Mouse (Mus musculus) intestine, postnatal 0 days (tissue): ENCODE results near the gene Rnf207. TPM values are rescaled to one million over a fixed set of nuclear protein-coding genes. Genes with fewer than 3 reads are reported as not detected.

Experiments used
- ATAC-seq: fragments of 200-750 bp; cut with Nextera tagmentation; 2 replicates; pipeline ENCODE4 v1.8.0; 2017; ENCODE audit warnings: mild to moderate bottlenecking, moderate TSS enrichment, moderate library complexity
- H3K27ac ChIP-seq: fragments of 300-500 bp; sonication (generic); 2 replicates; pipeline ENCODE4 v1.5.1; 2014; ENCODE audit warnings: mild to moderate bottlenecking, low read depth, low read length, moderate library complexity
- H3K27me3 ChIP-seq: fragments of 300-500 bp; sonication (generic); replicated peaks from 2 replicates; pipeline ENCODE4 v1.6.1; 2014; ENCODE audit warnings: low read length, mixed read lengths; ENCODE audit not compliant: control insufficient read depth, insufficient read depth
- H3K36me3 ChIP-seq: fragments of 300-500 bp; sonication (generic); 2 replicates; pipeline ENCODE4 v1.6.1; 2014; ENCODE audit warnings: mild to moderate bottlenecking, moderate library complexity; ENCODE audit not compliant: control insufficient read depth, insufficient read depth
- H3K4me1 ChIP-seq: fragments of 300-500 bp; sonication (generic); replicated peaks from 2 replicates; pipeline ENCODE4 v1.6.1; 2014; ENCODE audit warnings: antibody characterized with exemption, low read length, mixed read lengths; ENCODE audit not compliant: control insufficient read depth, insufficient read depth
- H3K4me2 ChIP-seq: fragments of 300-500 bp; sonication (generic); replicated peaks from 2 replicates; pipeline ENCODE4 v1.6.1; 2014; ENCODE audit warnings: low read depth, mild to moderate bottlenecking, moderate library complexity
- H3K4me3 ChIP-seq: fragments of 300-500 bp; sonication (generic); 2 replicates; pipeline ENCODE4 v1.5.1; 2014; ENCODE audit warnings: low read depth, low read length
- H3K9ac ChIP-seq: fragments of 300-500 bp; sonication (generic); 2 replicates; pipeline ENCODE4 v1.6.1; 2014; ENCODE audit warnings: mild to moderate bottlenecking, low read depth, low read length
- H3K9me3 ChIP-seq: fragments of 300-500 bp; sonication (generic); 2 replicates; pipeline ENCODE4 v1.6.1; 2016; ENCODE audit warnings: mixed run types; ENCODE audit not compliant: control insufficient read depth
- CTCF ChIP-seq: sonication (generic); IDR thresholded peaks from 2 replicates; pipeline ENCODE4 v1.5.1; 2016; ENCODE audit warnings: low read depth, mild to moderate bottlenecking, control low read depth, antibody characterized with exemption, moderate library complexity
- whole genome bisulfite sequencing: fragments of 180-500 bp; shearing (Covaris S2); extraction: QIAGEN DNeasy Blood & Tissue Kit; methylation state at CpG from one replicate; pipeline ENCODE4 v1.1.7; 2014; 5-methylcytosine and 5-hydroxymethylcytosine counted together
- polyA plus RNA-seq: library from polyadenylated mRNA; unstranded; fragments of >200 nt; fragmentation: Nextera tagmentation; extraction: Ambion mirVana; gene quantifications from 2 replicates; pipeline ENCODE4 v1.2.1, GENCODE M21; 2015

Gene Rnf207
- polyA plus RNA-seq, 1 experiment from 2014 or later = 0.70 TPM

- no peak for ATAC-seq
- H3K36me3 ChIP-seq = no peaks in the 10 kb centered on the region; the same call in 1 of the 2 replicates
- H3K4me2 ChIP-seq = no peak overlapping the region
- no peaks in the 10 kb centered on the region for H3K9me3 ChIP-seq
- peaks cover 8% of the 10 kb centered on the region; the same call in 1 of the 2 replicates for H3K27me3 ChIP-seq
- WGBS = 32% methylated on average over 9 of the region's 9 CpGs
- H3K4me1 ChIP-seq = no peaks in the 10 kb centered on the region
- peak; percentile 58 for TF ChIP-seq CTCF
- no peak overlapping the region for H3K4me3 ChIP-seq
- no peak overlapping the region for H3K27ac ChIP-seq
- no peak overlapping the region for H3K9ac ChIP-seq
These were observed 46.2 kb downstream of the Rnf207 start for GRCm38 (mm10) chr4:152272449-152273049.

- 59% methylated on average over 7 of the region's 7 CpGs for WGBS
- no peak overlapping the region for H3K4me2 ChIP-seq
- H3K27me3 ChIP-seq = peaks cover 8% of the 10 kb centered on the region; the same call in 1 of the 2 replicates
- no peak for ATAC-seq
- H3K27ac ChIP-seq = no peak overlapping the region
- TF ChIP-seq CTCF = no peak
- no peak overlapping the region for H3K9ac ChIP-seq
- no peaks in the 10 kb centered on the region; the same call in 1 of the 2 replicates for H3K36me3 ChIP-seq
- H3K4me3 ChIP-seq = no peak overlapping the region
- no peaks in the 10 kb centered on the region for H3K4me1 ChIP-seq
- H3K9me3 ChIP-seq = no peaks in the 10 kb centered on the region
These were observed 46.8 kb downstream of the Rnf207 start for GRCm38 (mm10) chr4:152272006-152272405.

- H3K4me2 ChIP-seq = no peak overlapping the region
- H3K4me1 ChIP-seq = no peaks in the 10 kb centered on the region
- 94% methylated on average over 11 of the region's 11 CpGs for WGBS
- H3K27ac ChIP-seq = no peak overlapping the region
- H3K27me3 ChIP-seq = peaks cover 8% of the 10 kb centered on the region; the same call in 1 of the 2 replicates
- no peak overlapping the region for H3K9ac ChIP-seq
- H3K36me3 ChIP-seq = no peaks in the 10 kb centered on the region; the same call in 1 of the 2 replicates
- H3K4me3 ChIP-seq = no peak overlapping the region
- no peak for ATAC-seq
- no peaks in the 10 kb centered on the region for H3K9me3 ChIP-seq
- no peak for TF ChIP-seq CTCF
These were observed 47.5 kb downstream of the Rnf207 start for GRCm38 (mm10) chr4:152271334-152271733.

GRCm38 (mm10) chr4:152270599-152270998, 48.2 kb downstream of the Rnf207 start:
- Histone ChIP-seq H3K9me3 (no peaks in the 10 kb centered on the region), H3K27ac (no peak overlapping the region), H3K4me2 (no peak overlapping the region), H3K4me3 (no peak overlapping the region), H3K36me3 (no peaks in the 10 kb centered on the region; the same call in 1 of the 2 replicates), H3K27me3 (peaks cover 8% of the 10 kb centered on the region; the same call in 1 of the 2 replicates), H3K9ac (no peak overlapping the region), H3K4me1 (no peaks in the 10 kb centered on the region)
- ATAC-seq = no peak
- 85% methylated on average over 9 of the region's 9 CpGs for WGBS
- no peak for TF ChIP-seq CTCF

- no peak for ATAC-seq
- whole genome bisulfite sequencing = 89% methylated on average over 13 of the region's 13 CpGs
These were observed 48.8 kb downstream of the Rnf207 start for GRCm38 (mm10) chr4:152269967-152270366.

GRCm38 (mm10) chr4:152267748-152268369, 50.9 kb downstream of the Rnf207 start:
- H3K27ac ChIP-seq = no peak overlapping the region

More at GRCm38 (mm10) chr4:152269967-152270366, 48.8 kb downstream of the Rnf207 start:
- Histone ChIP-seq H3K27me3 (peaks cover 8% of the 10 kb centered on the region; the same call in 1 of the 2 replicates), H3K4me2 (no peak overlapping the region), H3K4me3 (no peak overlapping the region), H3K36me3 (no peaks in the 10 kb centered on the region; the same call in 1 of the 2 replicates), H3K9ac (no peak overlapping the region), H3K9me3 (no peaks in the 10 kb centered on the region), H3K4me1 (no peaks in the 10 kb centered on the region), H3K27ac (no peak overlapping the region)
- no peak for TF ChIP-seq CTCF

More at GRCm38 (mm10) chr4:152267748-152268369, 50.9 kb downstream of the Rnf207 start:
- H3K4me3 ChIP-seq = no peak overlapping the region
- H3K4me2 ChIP-seq = no peak overlapping the region
- no peaks in the 10 kb centered on the region for H3K9me3 ChIP-seq
- H3K36me3 ChIP-seq = no peaks in the 10 kb centered on the region; the same call in 1 of the 2 replicates
- no peaks in the 10 kb centered on the region for H3K27me3 ChIP-seq
- H3K9ac ChIP-seq = no peak overlapping the region
- no peak for TF ChIP-seq CTCF
- no peak for ATAC-seq
- H3K4me1 ChIP-seq = peaks cover 4% of the 10 kb centered on the region; the same call in 1 of the 2 replicates
- WGBS = 65% methylated on average over 13 of the region's 13 CpGs
